Mouse (Mus musculus): ENCODE measurements around the gene Gga1. TPM values are rescaled to one million over a fixed set of nuclear protein-coding genes. Genes with fewer than 3 reads are reported as not detected.

The Gga1 gene
- polyA plus RNA-seq, 1 experiment, result 25.8 TPM

GRCm38 (mm10) chr15:78931577-78931976 is 54.6 kb downstream of the Gga1 start:
- Histone ChIP-seq H3K27me3 (ENCODE audit: control insufficient read depth, insufficient read depth, low read length, poor library complexity, severe bottlenecking) (no peaks in the 10 kb centered on the region), H3K9ac (ENCODE audit: low read depth, poor library complexity, severe bottlenecking) (no peak overlapping the region), H3K36me3 (ENCODE audit: control insufficient read depth, insufficient read depth, low read length, poor library complexity, severe bottlenecking) (no peaks in the 10 kb centered on the region), H3K4me1 (ENCODE audit: control insufficient read depth, insufficient read depth, low read length) (peaks cover 8% of the 10 kb centered on the region), H3K9me3 (replicated peaks; ENCODE audit: control insufficient read depth, insufficient read depth, low read length, poor library complexity, severe bottlenecking) (no peaks in the 10 kb centered on the region), H3K27ac (ENCODE audit: insufficient read depth, low read length) (no peak overlapping the region), H3K4me3 (ENCODE audit: low read depth, low read length) (no peak overlapping the region)
- TF ChIP-seq EP300 (IDR thresholded peaks at IDR 0.05; ENCODE audit: insufficient read depth, low read depth, low read length), result no peak
- TF ChIP-seq CTCF (IDR thresholded peaks at IDR 0.05; ENCODE audit: low read depth, low read length), result peak; percentile 73
- no peak for TF ChIP-seq POLR2A (IDR thresholded peaks at IDR 0.05; ENCODE audit: insufficient read depth, low read length)

DNA sequence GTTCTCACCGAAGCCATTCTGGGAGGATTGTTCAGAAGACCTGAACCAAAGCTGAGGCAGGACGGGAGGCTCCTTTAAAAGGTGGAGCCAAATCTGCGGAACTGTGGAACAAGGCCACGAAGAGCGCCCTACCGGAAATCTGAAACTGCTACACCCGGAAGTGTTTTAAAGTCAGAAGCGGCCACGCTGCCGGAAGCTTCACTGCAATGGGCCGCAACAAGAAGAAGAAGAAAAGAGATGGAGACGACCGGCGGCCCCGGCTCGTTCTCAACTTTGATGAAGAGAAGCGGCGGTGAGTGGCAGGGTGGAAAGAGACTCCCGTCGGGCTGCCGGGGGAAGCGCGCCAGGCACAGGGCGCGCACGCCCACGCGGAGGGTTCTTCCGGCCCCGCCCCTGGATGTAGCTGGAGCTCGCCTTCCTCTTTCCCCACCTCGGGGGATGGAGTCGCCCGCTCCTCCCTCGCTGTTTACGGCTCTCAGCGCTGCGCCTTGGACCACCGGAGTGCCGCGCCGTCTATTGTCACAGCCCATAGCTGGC is 57.9 kb downstream of the Gga1 start, which contains the start of gene Nol12:
Gene Nol12 (plus strand): TSS at position 150 of the 537 bp plus-strand sequence.
- peak within 1 kb of the TSS; percentile 85 for H3K4me3 ChIP-seq (ENCODE audit: low read depth, low read length)
- H3K27ac ChIP-seq (ENCODE audit: insufficient read depth, low read length), result no peak within 1 kb of the TSS
- H3K36me3 ChIP-seq (ENCODE audit: control insufficient read depth, insufficient read depth, low read length, poor library complexity, severe bottlenecking), result peaks cover 3% of the 10 kb centered on the region
- peaks cover 4% of the 10 kb centered on the region for H3K4me1 ChIP-seq (ENCODE audit: control insufficient read depth, insufficient read depth, low read length)
- H3K27me3 ChIP-seq (ENCODE audit: control insufficient read depth, insufficient read depth, low read length, poor library complexity, severe bottlenecking), result no peaks in the 10 kb centered on the region
- TF ChIP-seq EP300 (IDR thresholded peaks at IDR 0.05; ENCODE audit: insufficient read depth, low read depth, low read length) (no peak), POLR2A (IDR thresholded peaks at IDR 0.05; ENCODE audit: insufficient read depth, low read length) (no peak), CTCF (IDR thresholded peaks at IDR 0.05; ENCODE audit: low read depth, low read length) (no peak)
- peak within 1 kb of the TSS; percentile 80 for H3K9ac ChIP-seq (ENCODE audit: low read depth, poor library complexity, severe bottlenecking)
- no peaks in the 10 kb centered on the region for H3K9me3 ChIP-seq (replicated peaks; ENCODE audit: control insufficient read depth, insufficient read depth, low read length, poor library complexity, severe bottlenecking)

DNA sequence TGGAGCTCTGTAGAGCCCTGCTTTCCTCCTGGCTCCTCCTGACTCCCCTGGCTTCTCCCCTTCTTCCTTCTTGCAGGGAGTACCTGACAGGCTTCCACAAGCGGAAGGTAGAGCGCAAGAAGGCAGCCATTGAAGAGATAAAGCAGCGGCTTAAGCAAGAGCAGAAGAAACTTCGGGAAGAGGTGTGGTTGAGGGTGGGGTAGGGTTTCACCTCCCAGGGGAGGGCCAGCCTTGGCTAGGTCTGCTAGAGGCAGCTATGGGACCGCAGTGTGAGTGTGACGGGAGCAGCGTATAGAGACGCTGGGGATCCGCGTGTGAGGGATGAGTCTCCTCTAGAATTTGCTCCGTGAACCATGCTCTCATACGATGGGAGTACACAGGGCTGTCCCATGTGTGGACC is 59.4 kb downstream of the Gga1 start:
- Histone ChIP-seq H3K9ac (ENCODE audit: low read depth, poor library complexity, severe bottlenecking) (0 out of 2 replicates have a peak overlapping the region, but pooled peaks have one; percentile 80), H3K9me3 (replicated peaks; ENCODE audit: control insufficient read depth, insufficient read depth, low read length, poor library complexity, severe bottlenecking) (no peaks in the 10 kb centered on the region), H3K36me3 (ENCODE audit: control insufficient read depth, insufficient read depth, low read length, poor library complexity, severe bottlenecking) (peaks cover 16% of the 10 kb centered on the region), H3K27ac (ENCODE audit: insufficient read depth, low read length) (no peak overlapping the region), H3K4me1 (ENCODE audit: control insufficient read depth, insufficient read depth, low read length) (peaks cover 4% of the 10 kb centered on the region), H3K27me3 (ENCODE audit: control insufficient read depth, insufficient read depth, low read length, poor library complexity, severe bottlenecking) (no peaks in the 10 kb centered on the region), H3K4me3 (ENCODE audit: low read depth, low read length) (no peak overlapping the region)
- TF ChIP-seq CTCF (IDR thresholded peaks at IDR 0.05; ENCODE audit: low read depth, low read length), result no peak
- TF ChIP-seq POLR2A (IDR thresholded peaks at IDR 0.05; ENCODE audit: insufficient read depth, low read length), result no peak
- TF ChIP-seq EP300 (IDR thresholded peaks at IDR 0.05; ENCODE audit: insufficient read depth, low read depth, low read length), result no peak

DNA sequence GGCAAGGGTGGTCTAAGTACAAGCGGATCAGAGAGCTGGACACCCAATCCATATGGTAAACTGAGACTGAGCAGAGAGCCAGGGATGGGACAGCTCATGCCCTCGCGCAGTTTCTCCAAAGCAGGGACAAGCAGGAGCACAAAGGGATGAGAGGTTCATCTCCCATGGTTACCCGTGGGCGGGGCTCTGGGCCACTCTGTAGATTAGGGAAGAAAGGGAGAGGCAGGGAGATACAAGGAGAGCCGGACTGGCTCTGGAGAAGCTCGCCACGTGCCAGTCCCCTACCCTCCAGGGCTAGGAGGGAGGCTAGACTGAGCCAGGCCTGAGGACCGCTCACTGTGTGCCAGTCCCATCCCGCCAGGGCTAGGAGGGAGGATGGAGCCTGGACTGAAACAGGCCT is 60.3 kb downstream of the Gga1 start:
- Histone ChIP-seq H3K36me3 (ENCODE audit: control insufficient read depth, insufficient read depth, low read length, poor library complexity, severe bottlenecking) (peaks cover 17% of the 10 kb centered on the region), H3K4me3 (ENCODE audit: low read depth, low read length) (no peak overlapping the region), H3K27me3 (ENCODE audit: control insufficient read depth, insufficient read depth, low read length, poor library complexity, severe bottlenecking) (no peaks in the 10 kb centered on the region), H3K4me1 (ENCODE audit: control insufficient read depth, insufficient read depth, low read length) (peaks cover 4% of the 10 kb centered on the region), H3K9ac (ENCODE audit: low read depth, poor library complexity, severe bottlenecking) (no peak overlapping the region), H3K27ac (ENCODE audit: insufficient read depth, low read length) (no peak overlapping the region), H3K9me3 (replicated peaks; ENCODE audit: control insufficient read depth, insufficient read depth, low read length, poor library complexity, severe bottlenecking) (no peaks in the 10 kb centered on the region)
- TF ChIP-seq EP300 (IDR thresholded peaks at IDR 0.05; ENCODE audit: insufficient read depth, low read depth, low read length), result no peak
- no peak for TF ChIP-seq POLR2A (IDR thresholded peaks at IDR 0.05; ENCODE audit: insufficient read depth, low read length)
- no peak for TF ChIP-seq CTCF (IDR thresholded peaks at IDR 0.05; ENCODE audit: low read depth, low read length)

GRCm38 (mm10) chr15:78937963-78938362 is 61.0 kb downstream of the Gga1 start:
- no peak overlapping the region for H3K9ac ChIP-seq (ENCODE audit: low read depth, poor library complexity, severe bottlenecking)
- H3K4me3 ChIP-seq (ENCODE audit: low read depth, low read length), result no peak overlapping the region
- peaks cover 4% of the 10 kb centered on the region for H3K4me1 ChIP-seq (ENCODE audit: control insufficient read depth, insufficient read depth, low read length)
- no peaks in the 10 kb centered on the region for H3K27me3 ChIP-seq (ENCODE audit: control insufficient read depth, insufficient read depth, low read length, poor library complexity, severe bottlenecking)
- no peak for TF ChIP-seq POLR2A (IDR thresholded peaks at IDR 0.05; ENCODE audit: insufficient read depth, low read length)
- TF ChIP-seq EP300 (IDR thresholded peaks at IDR 0.05; ENCODE audit: insufficient read depth, low read depth, low read length), result no peak
- TF ChIP-seq CTCF (IDR thresholded peaks at IDR 0.05; ENCODE audit: low read depth, low read length), result no peak
- H3K36me3 ChIP-seq (ENCODE audit: control insufficient read depth, insufficient read depth, low read length, poor library complexity, severe bottlenecking), result peaks cover 17% of the 10 kb centered on the region
- H3K27ac ChIP-seq (ENCODE audit: insufficient read depth, low read length), result no peak overlapping the region
- no peaks in the 10 kb centered on the region for H3K9me3 ChIP-seq (replicated peaks; ENCODE audit: control insufficient read depth, insufficient read depth, low read length, poor library complexity, severe bottlenecking)

GRCm38 (mm10) chr15:78940325-78940724 is 63.3 kb downstream of the Gga1 start:
- no peak overlapping the region for H3K27ac ChIP-seq (ENCODE audit: insufficient read depth, low read length)
- H3K36me3 ChIP-seq (ENCODE audit: control insufficient read depth, insufficient read depth, low read length, poor library complexity, severe bottlenecking), result peaks cover 17% of the 10 kb centered on the region
- H3K9ac ChIP-seq (ENCODE audit: low read depth, poor library complexity, severe bottlenecking), result no peak overlapping the region
- H3K9me3 ChIP-seq (replicated peaks; ENCODE audit: control insufficient read depth, insufficient read depth, low read length, poor library complexity, severe bottlenecking), result no peaks in the 10 kb centered on the region
- peaks cover 4% of the 10 kb centered on the region for H3K4me1 ChIP-seq (ENCODE audit: control insufficient read depth, insufficient read depth, low read length)
- no peaks in the 10 kb centered on the region for H3K27me3 ChIP-seq (ENCODE audit: control insufficient read depth, insufficient read depth, low read length, poor library complexity, severe bottlenecking)
- no peak overlapping the region for H3K4me3 ChIP-seq (ENCODE audit: low read depth, low read length)
- TF ChIP-seq POLR2A (IDR thresholded peaks at IDR 0.05; ENCODE audit: insufficient read depth, low read length) (no peak), EP300 (IDR thresholded peaks at IDR 0.05; ENCODE audit: insufficient read depth, low read depth, low read length) (no peak), CTCF (IDR thresholded peaks at IDR 0.05; ENCODE audit: low read depth, low read length) (no peak)

Data from ES-Bruce4 (cell line).